Mouse (Mus musculus): ENCODE measurements around the gene Diaph3.

DNA sequence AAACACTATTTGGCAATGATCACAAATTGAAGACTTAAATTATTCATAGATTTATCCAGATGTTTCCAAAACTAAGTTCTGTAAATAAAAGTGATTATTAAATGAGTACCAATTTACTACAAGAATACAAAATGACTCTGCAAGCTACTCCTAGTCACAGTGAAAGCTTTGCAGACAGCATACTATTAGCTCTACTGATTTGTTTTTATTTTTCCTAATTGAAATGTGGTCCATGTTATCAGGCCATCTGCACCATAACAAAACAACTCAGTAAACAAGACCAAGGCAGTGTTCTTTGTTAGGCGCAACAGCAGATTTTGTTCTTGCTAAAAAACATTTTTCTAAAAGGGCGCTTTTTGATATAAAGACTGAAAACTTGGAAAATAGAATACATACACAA, 84.9 kb downstream of the Diaph3 start:
- no peak for TF ChIP-seq CTCF (IDR thresholded peaks at IDR 0.05; ENCODE audit: low read depth, low read length)
- TF ChIP-seq POLR2A (IDR thresholded peaks at IDR 0.05; ENCODE audit: extremely low read depth, insufficient read depth, low read length) = no peak

Measured in liver, adult 2 months (tissue).